Mouse (Mus musculus) ES-E14 (cell line): Measurements from ENCODE around the gene Eef2. TPM values are rescaled to one million over a fixed set of nuclear protein-coding genes. Genes with fewer than 3 reads are reported as not detected.
A peak's percentile ranks its signal among the peaks of the same experiment; 100 is the strongest.
"Not testable (repeated sequence)": the region's sequence is repeated elsewhere in the genome, so short reads cannot be mapped to it uniquely, and the experiment has no call there.

Experiments
- DNase-seq: peaks from one replicate; pipeline ENCODE4 v3.0.0-alpha.2; 2013; ENCODE audit warnings: low read depth, low spot score
- H3K27ac ChIP-seq: 2 replicates; pipeline ENCODE4 v1.5.1; 2012; ENCODE audit warnings: low read depth, mild to moderate bottlenecking, low read length, moderate library complexity, mixed read lengths; ENCODE audit not compliant: poor library complexity, insufficient read depth, severe bottlenecking
- H3K36me3 ChIP-seq: 2 replicates; pipeline ENCODE4 v1.6.1; 2012; ENCODE audit warnings: mild to moderate bottlenecking, low read length, moderate library complexity, mixed read lengths; ENCODE audit not compliant: control insufficient read depth, poor library complexity, insufficient read depth, severe bottlenecking
- H3K4me1 ChIP-seq, 2 experiments: fragments of 150-350 bp in 1 of 2; sonication (generic) in 1 of 2; 2 replicates each; pipeline ENCODE4 v1.6.1; 2012; ENCODE audit warnings: low read length in 2 of 2, mild to moderate bottlenecking in 1 of 2, mixed read lengths in 1 of 2; ENCODE audit not compliant: control insufficient read depth in 2 of 2, insufficient read depth in 2 of 2, poor library complexity in 1 of 2
- H3K4me3 ChIP-seq, 2 experiments: fragments of 150-350 bp in 1 of 2; sonication (generic) in 1 of 2; 2 replicates each; pipeline ENCODE4 v1.5.1; 2012; ENCODE audit warnings: low read length in 2 of 2, low read depth in 1 of 2, mild to moderate bottlenecking in 1 of 2, mixed read lengths in 1 of 2; ENCODE audit not compliant: insufficient read depth in 1 of 2, poor library complexity in 1 of 2, severe bottlenecking in 1 of 2
- H3K9ac ChIP-seq: 2 replicates; pipeline ENCODE4 v1.6.1; 2012; ENCODE audit warnings: low read depth, mild to moderate bottlenecking, low read length, mixed read lengths; ENCODE audit not compliant: poor library complexity, insufficient read depth, severe bottlenecking
- H3K9me3 ChIP-seq: fragments of 150-350 bp; sonication (generic); 2 replicates; pipeline ENCODE4 v1.6.1; 2012; ENCODE audit warnings: low read depth, mild to moderate bottlenecking, low read length; ENCODE audit not compliant: control insufficient read depth, insufficient read depth
- CHD2 ChIP-seq: IDR thresholded peaks from 2 replicates; pipeline ENCODE4 v1.6.1; 2014; ENCODE audit warnings: mild to moderate bottlenecking, low read depth, low read length, inconsistent platforms
- HCFC1 ChIP-seq: IDR thresholded peaks from 2 replicates; pipeline ENCODE4 v1.6.1; 2012; ENCODE audit warnings: low read length, inconsistent platforms, borderline replicate concordance; ENCODE audit not compliant: insufficient read depth
- MAFK ChIP-seq: IDR thresholded peaks from 2 replicates; pipeline ENCODE4 v1.6.1; 2014; ENCODE audit warnings: mild to moderate bottlenecking, low read depth, low read length, inconsistent platforms; ENCODE audit not compliant: insufficient read depth
- ZC3H11A ChIP-seq: IDR thresholded peaks from 2 replicates; pipeline ENCODE4 v1.6.1; 2012; ENCODE audit warnings: low read depth, mild to moderate bottlenecking, inconsistent platforms, low read length, borderline replicate concordance
- ZNF384 ChIP-seq: IDR thresholded peaks from 2 replicates; pipeline ENCODE4 v1.6.1; 2012; ENCODE audit warnings: low read depth, low read length, inconsistent platforms
- in situ Hi-C, 2 experiments: fragments of 600-800 bp; cut with MboI; formaldehyde crosslinking; loops; one replicate each; pipeline ENCODE4 v1.15.1; 2025; ENCODE audit warnings: low sequenced_read_pairs in 2 of 2, inconsistent platforms in 1 of 2; ENCODE audit not compliant: unreplicated experiment in 2 of 2
- total RNA-seq: library from RNA; depleted of rRNA; stranded (reverse); fragments of 300-350 nt; gene quantifications from 2 replicates; pipeline ENCODE4 v1.2.3, GENCODE M21; 2012

Gene Eef2
- total RNA-seq, 1 experiment, result 2,093 TPM

DNA sequence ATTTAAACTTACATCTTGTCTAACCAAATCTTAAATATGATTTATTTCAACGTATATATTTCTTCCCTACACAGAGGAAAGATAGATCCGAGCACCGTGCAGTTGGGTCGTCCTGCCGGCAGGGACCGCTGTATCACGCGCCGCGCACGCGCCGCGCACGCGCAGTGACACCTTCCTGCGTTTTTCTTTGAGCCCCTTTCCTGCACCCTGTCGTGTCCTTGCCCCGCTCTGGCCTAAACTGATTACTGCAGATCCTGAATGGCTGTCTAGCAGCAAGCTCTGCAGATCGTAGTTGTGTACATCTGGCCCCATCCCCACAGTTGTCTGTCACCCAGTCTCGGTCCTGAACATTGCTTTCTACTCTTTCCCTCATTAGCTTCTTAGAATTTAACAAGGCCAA lies 3.3 kb upstream of the Eef2 start:
- in situ Hi-C loops, result no loop called here

DNA sequence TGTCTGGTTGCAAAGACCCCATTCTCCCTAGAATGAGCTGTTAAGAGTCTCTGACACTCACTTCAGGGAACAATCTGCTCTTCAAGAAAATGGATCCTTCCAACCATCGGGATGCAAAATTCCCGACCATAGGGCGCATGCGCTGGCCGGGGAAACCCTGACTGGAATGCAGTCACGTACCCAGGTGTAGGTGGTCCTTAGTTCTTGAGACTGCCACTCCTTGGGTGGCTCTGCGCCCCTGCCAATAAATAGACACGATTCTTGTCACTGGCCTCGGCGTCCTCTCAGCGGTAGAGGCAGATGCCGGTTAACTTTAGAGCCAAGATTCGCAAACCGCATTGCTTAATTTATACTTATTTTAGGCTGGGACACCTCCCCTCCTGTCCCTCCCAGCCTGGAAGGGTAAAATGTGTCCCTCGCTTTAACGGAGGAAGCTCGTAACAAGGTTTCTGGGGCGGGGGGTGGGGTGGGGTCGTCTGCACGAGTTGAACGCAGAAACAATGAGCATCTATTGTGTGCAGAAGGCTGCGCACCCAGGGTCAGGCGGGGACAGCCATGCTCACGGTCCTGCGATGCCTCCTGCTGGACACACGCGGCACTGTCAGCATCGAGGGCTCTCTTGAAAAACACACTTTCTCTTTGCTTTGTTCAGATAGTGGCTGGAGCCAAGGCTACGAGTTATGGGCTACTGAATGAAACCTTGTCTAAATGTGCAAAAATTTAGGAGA lies 1.6 kb upstream of the Eef2 start:
- Histone ChIP-seq H3K4me1 (peaks cover under 1 to 8% of the 10 kb centered on the region in 2 experiments; a peak in 2 of 4 replicates), H3K27ac (peak overlapping the region; percentile 87), H3K9ac (peak overlapping the region; percentile 72), H3K9me3 (no peaks in the 10 kb centered on the region), H3K4me3 (peak overlapping the region; percentile 63 to 65), H3K36me3 (peaks cover 31% of the 10 kb centered on the region)
- TF ChIP-seq HCFC1, result peak; percentile 14; the same call in 1 of the 2 replicates
- no peak for TF ChIP-seq ZNF384
- no peak for TF ChIP-seq ZC3H11A
- no peak for TF ChIP-seq CHD2
- TF ChIP-seq MAFK, result 0 out of 2 replicates have a peak, but pooled peaks have one; percentile 7
- peak; percentile 83 for DNase-seq
- in situ Hi-C loops, result no loop called here

More for the DNA sequence above, 3.3 kb upstream of the Eef2 start:
- Histone ChIP-seq H3K9ac (peak overlapping the region; percentile 49; the same call in 1 of the 2 replicates), H3K27ac (peak overlapping the region; percentile 32; the same call in 1 of the 2 replicates), H3K4me3 (0 out of 4 replicates have a peak overlapping the region, but pooled peaks of 1 of the 2 experiments have one; percentile 11), H3K9me3 (no peaks in the 10 kb centered on the region), H3K36me3 (peaks cover 14% of the 10 kb centered on the region), H3K4me1 (peaks cover 4 to 6% of the 10 kb centered on the region in 2 experiments; a peak in 3 of 4 replicates)
- TF ChIP-seq CHD2 (no peak), ZNF384 (no peak), MAFK (no peak), ZC3H11A (no peak), HCFC1 (no peak)
- no peak for DNase-seq

DNA sequence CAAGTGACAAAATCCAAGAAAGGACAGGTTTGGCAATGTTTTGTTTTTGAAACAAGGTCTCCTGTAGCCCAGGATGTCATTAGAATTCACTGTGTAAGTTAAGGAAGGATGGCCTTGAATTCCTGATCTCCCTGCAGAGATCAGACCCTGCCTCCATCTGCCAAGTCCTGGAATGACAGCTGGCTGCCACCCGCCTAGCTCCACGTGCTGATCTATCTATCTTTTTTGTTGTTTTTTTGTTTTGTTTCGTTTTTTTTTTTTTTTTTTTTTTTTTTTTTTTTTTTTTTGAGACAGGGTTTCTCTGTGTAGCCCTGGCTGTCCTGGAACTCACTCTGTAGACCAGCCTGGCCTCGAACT lies 1.1 kb upstream of the Eef2 start:
- H3K4me3 ChIP-seq, H3K9ac ChIP-seq, DNase-seq, H3K4me1 ChIP-seq, in situ Hi-C loops, H3K27ac ChIP-seq, H3K9me3 ChIP-seq: not testable (repeated sequence)
- H3K36me3 ChIP-seq, result peaks cover 36% of the 10 kb centered on the region
- peak; percentile 49; the same call in 1 of the 2 replicates for TF ChIP-seq ZNF384

DNA sequence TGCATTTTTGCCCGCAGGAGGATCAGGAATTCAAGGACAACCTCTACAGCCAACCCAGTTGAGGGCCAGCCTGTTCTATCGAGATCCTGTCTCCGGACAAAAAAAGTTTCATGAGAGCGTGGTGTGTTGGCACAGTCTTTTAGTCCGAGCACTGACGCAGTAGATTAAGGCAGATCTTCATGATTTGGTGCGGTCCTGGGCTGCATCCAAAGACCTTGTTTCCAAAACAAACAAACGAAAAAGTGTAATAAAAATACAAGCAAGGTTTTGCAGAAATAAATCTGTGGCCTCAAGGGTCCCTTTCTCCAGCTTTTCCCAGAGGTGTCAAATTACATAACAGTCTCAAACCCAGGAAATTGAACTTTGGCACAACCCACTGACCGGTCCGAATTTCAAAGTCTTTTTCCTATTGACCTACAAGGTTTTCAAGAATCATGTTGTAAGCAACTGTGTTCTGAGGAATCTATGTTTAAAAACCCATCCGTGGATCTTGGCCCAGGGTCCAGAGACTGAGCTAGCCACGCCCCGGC lies 430 bp upstream of the Eef2 start:
- peaks cover 0 to 10% of the 10 kb centered on the region in 2 experiments; a peak in 2 of 4 replicates for H3K4me1 ChIP-seq
- H3K4me3 ChIP-seq, result peak overlapping the region; percentile 60 to 74
- H3K27ac ChIP-seq, result no peak overlapping the region; the same call in 1 of the 2 replicates
- peaks cover 43% of the 10 kb centered on the region for H3K36me3 ChIP-seq
- H3K9ac ChIP-seq, result peak overlapping the region; percentile 48; the same call in 1 of the 2 replicates
- TF ChIP-seq MAFK, result no peak
- no peak for TF ChIP-seq CHD2
- TF ChIP-seq HCFC1, result no peak
- no peak for TF ChIP-seq ZNF384
- TF ChIP-seq ZC3H11A, result no peak
- no peaks in the 10 kb centered on the region for H3K9me3 ChIP-seq
- in situ Hi-C loops, result no loop called here
- DNase-seq, result no peak
